ENCODE assay signal across 13 mouse cellular contexts in the genomic region with DNA sequence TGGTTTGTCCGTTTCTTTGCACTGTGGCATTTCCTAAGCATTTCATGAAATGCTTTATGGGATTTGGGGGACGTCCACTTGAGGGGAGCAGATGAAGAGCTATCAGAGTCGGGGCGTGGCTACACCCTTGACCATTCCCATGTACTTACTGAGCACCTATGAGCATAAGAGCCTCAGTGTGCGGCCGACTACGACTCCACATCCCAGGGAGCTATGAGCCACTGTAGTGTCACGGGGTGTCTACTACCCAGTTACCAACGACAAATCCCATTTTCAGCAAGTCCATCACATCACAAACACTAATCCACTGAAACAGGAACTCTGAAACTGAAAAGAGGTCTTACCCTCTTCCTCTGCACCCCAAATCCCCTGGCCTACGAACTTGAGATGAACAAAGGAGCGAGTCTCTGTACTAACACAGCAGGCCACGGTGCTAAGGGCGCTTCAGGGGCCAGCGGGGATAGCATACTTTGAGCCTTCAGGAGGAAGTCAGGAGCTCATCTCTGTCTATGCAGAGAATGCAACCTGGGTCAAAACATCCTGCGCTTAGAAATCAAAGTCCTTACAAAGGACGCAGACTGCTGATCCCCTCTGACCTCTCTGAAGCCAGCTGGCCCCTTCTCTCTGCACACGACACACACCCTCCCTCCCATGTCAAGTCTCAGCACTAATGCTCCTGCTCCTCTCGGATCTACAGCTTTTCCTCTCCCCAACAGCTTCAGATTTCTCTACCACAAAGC. TPM values are rescaled to one million over a fixed set of nuclear protein-coding genes. Genes with fewer than 3 reads are reported as not detected.
A peak's percentile ranks its signal among the peaks of the same experiment; 100 is the strongest.
DNase-seq lines count a peak whose midpoint lies in the region; ATAC-seq and TF ChIP-seq lines count a peak whose summit lies in the region.
"Had no signal": no experiment of that assay in that cellular context is flagged by ENCODE, and none has a peak within 500 bp of the region (broad histone marks: within the 10 kb centered on the region; RNA-seq: fewer than 3 reads in every experiment).

No protein-coding gene starts in this region.

- no peak for TF ChIP-seq CTCF in liver, embryonic 14.5 days (IDR thresholded peaks at IDR 0.05; ENCODE audit: low read depth)

- no peaks in the 10 kb centered on the region for H3K27me3 ChIP-seq in heart, embryonic 13.5 days (replicated peaks)
- no peaks in the 10 kb centered on the region for H3K27me3 ChIP-seq in liver, embryonic 11.5 days (replicated peaks; ENCODE audit: control insufficient read depth, insufficient read depth, low read length)
- H3K27me3 ChIP-seq in embryonic facial prominence, embryonic 10.5 days (replicated peaks; ENCODE audit: low read depth, poor library complexity, severe bottlenecking), result no peaks in the 10 kb centered on the region
- no peaks in the 10 kb centered on the region for H3K27me3 ChIP-seq in liver, embryonic 14.5 days (ENCODE audit: control insufficient read depth, insufficient read depth, low read length)
- H3K27me3 ChIP-seq: forebrain, embryonic 15.5 days had no signal

- H3K4me2 ChIP-seq in heart, embryonic 13.5 days, result no peak overlapping the region
- no peak overlapping the region for H3K4me2 ChIP-seq in liver, embryonic 11.5 days
- H3K4me2 ChIP-seq in liver, embryonic 14.5 days (ENCODE audit: low read depth), result no peak overlapping the region
- H3K4me2 ChIP-seq: forebrain, embryonic 15.5 days had no signal

- TF ChIP-seq EP300 in liver, embryonic 14.5 days (IDR thresholded peaks at IDR 0.05; ENCODE audit: low read depth), result no peak

- no peak for ATAC-seq in heart, embryonic 13.5 days (ENCODE audit: extremely low read depth, insufficient number of reproducible peaks, low FRiP score, low TSS enrichment)
- ATAC-seq in liver, embryonic 11.5 days (replicated peaks; ENCODE audit: low FRiP score), result no peak
- ATAC-seq in liver, embryonic 14.5 days (ENCODE audit: insufficient read depth), result 0 out of 2 replicates have a peak, but pooled peaks have one; percentile 19
- ATAC-seq: CD4-positive, CD25-positive, alpha-beta regulatory T cell, adult 4 months; forebrain, embryonic 15.5 days had no signal

- H3K9ac ChIP-seq in heart, embryonic 13.5 days, result peak overlapping the region; percentile 5
- H3K9ac ChIP-seq in liver, embryonic 11.5 days (ENCODE audit: low read depth, low read length), result no peak overlapping the region
- no peak overlapping the region for H3K9ac ChIP-seq in liver, embryonic 14.5 days (replicated peaks)
- H3K9ac ChIP-seq: forebrain, embryonic 15.5 days had no signal

- no peak overlapping the region for H3K4me3 ChIP-seq in heart, embryonic 13.5 days
- H3K4me3 ChIP-seq in liver, embryonic 11.5 days (ENCODE audit: low read depth, low read length), result no peak overlapping the region
- H3K4me3 ChIP-seq in embryonic facial prominence, embryonic 10.5 days, result 0 out of 2 replicates have a peak overlapping the region, but pooled peaks have one; percentile 19
- H3K4me3 ChIP-seq in liver, embryonic 14.5 days (ENCODE audit: insufficient read depth in 1 of 2, low read depth in 2 of 2, low read length in 2 of 2), result no peak overlapping the region
- H3K4me3 ChIP-seq: forebrain, embryonic 15.5 days; myocyte had no signal

- intact Hi-C loops in heart, postnatal 36 days (cut with DNase I), result no loop called here

- H3K9me3 ChIP-seq in heart, embryonic 13.5 days, result no peaks in the 10 kb centered on the region
- H3K9me3 ChIP-seq in liver, embryonic 11.5 days (ENCODE audit: control insufficient read depth, low read length), result no peaks in the 10 kb centered on the region
- H3K9me3 ChIP-seq in embryonic facial prominence, embryonic 10.5 days, result no peaks in the 10 kb centered on the region
- no peaks in the 10 kb centered on the region for H3K9me3 ChIP-seq in liver, embryonic 14.5 days (ENCODE audit: control insufficient read depth, low read length)
- H3K9me3 ChIP-seq: forebrain, embryonic 15.5 days had no signal

- H3K4me1 ChIP-seq in heart, embryonic 13.5 days, result peaks cover 49% of the 10 kb centered on the region
- H3K4me1 ChIP-seq in liver, embryonic 11.5 days (replicated peaks; ENCODE audit: control insufficient read depth, insufficient read depth, low read length), result peaks cover 37% of the 10 kb centered on the region
- peaks cover 47% of the 10 kb centered on the region for H3K4me1 ChIP-seq in embryonic facial prominence, embryonic 10.5 days
- H3K4me1 ChIP-seq in liver, embryonic 14.5 days (replicated peaks; ENCODE audit: control insufficient read depth in 2 of 2, insufficient read depth in 2 of 2, low read length in 1 of 2), result peaks cover 3 to 22% of the 10 kb centered on the region in 2 experiments; a peak in 3 of 4 replicates

- 58% methylated on average over 18 of the region's 18 CpGs for WGBS in heart, embryonic 13.5 days
- WGBS in liver, embryonic 11.5 days, result 63% methylated on average over 18 of the region's 18 CpGs
- WGBS in embryonic facial prominence, embryonic 10.5 days, result 48% methylated on average over 18 of the region's 18 CpGs
- 66% methylated on average over 18 of the region's 18 CpGs for WGBS in liver, embryonic 14.5 days (ENCODE audit: insufficient replicate concordance)

- H3K27ac ChIP-seq in heart, embryonic 13.5 days (replicated peaks), result peak overlapping the region; percentile 30
- H3K27ac ChIP-seq in liver, embryonic 11.5 days (ENCODE audit: low read depth, low read length), result peak overlapping the region; percentile 8; the same call in 1 of the 2 replicates
- H3K27ac ChIP-seq in embryonic facial prominence, embryonic 10.5 days (replicated peaks), result peak overlapping the region; percentile 44; the same call in 1 of the 2 replicates
- H3K27ac ChIP-seq in liver, embryonic 14.5 days, result no peak overlapping the region
- H3K27ac ChIP-seq: forebrain, embryonic 15.5 days had no signal

- no peak for DNase-seq in heart, postnatal 36 days
- DNase-seq in liver, embryonic 11.5 days (ENCODE audit: low spot score), result no peak
- DNase-seq in liver, result no peak
- peak; percentile 31 for DNase-seq in embryonic facial prominence, embryonic 10.5 days (ENCODE audit: low spot score)
- DNase-seq in liver, embryonic 14.5 days (ENCODE audit: low read depth in 3 of 3, low spot score in 3 of 3), result no peak
- DNase-seq in cerebellum, adult 11-12 months, result no peak
- no peak for DNase-seq in adipocyte (ENCODE audit: low spot score)
- DNase-seq: adrenal gland, postnatal 14 days; gastrocnemius, postnatal 36 days had no signal

- peaks cover 5% of the 10 kb centered on the region; the same call in 1 of the 2 replicates for H3K36me3 ChIP-seq in heart, embryonic 13.5 days
- no peaks in the 10 kb centered on the region for H3K36me3 ChIP-seq in liver, embryonic 11.5 days (ENCODE audit: control insufficient read depth, insufficient read depth, low read length)
- H3K36me3 ChIP-seq in embryonic facial prominence, embryonic 10.5 days (replicated peaks), result peaks cover 46% of the 10 kb centered on the region
- H3K36me3 ChIP-seq in liver, embryonic 14.5 days (replicated peaks; ENCODE audit: control insufficient read depth, insufficient read depth, low read depth), result no peaks in the 10 kb centered on the region
- H3K36me3 ChIP-seq: forebrain, embryonic 15.5 days had no signal

RNA-seq across cellular contexts. Expression of a gene that starts 6.5 kb away (rescaled TPM):
- 8.8 and 8.9 TPM in 2 replicates for polyA plus RNA-seq in heart, embryonic 13.5 days (2015; fragmentation: Nextera tagmentation; extraction: Ambion mirVana)
- total RNA-seq in heart, postnatal 36 days (2021), result 10 to 100 TPM; 31.2 to 31.9 TPM
- polyA plus RNA-seq in liver, embryonic 11.5 days (2014; fragmentation: Nextera tagmentation; extraction: Ambion mirVana), result 10.4 and 12.7 TPM in 2 replicates
- polyA plus RNA-seq in embryonic facial prominence, embryonic 10.5 days (2016; fragmentation: Nextera tagmentation; extraction: Ambion mirVana), result 17.0 and 17.2 TPM in 2 replicates
- 3.8 and 5.0 TPM in 2 replicates for polyA plus RNA-seq in liver, embryonic 14.5 days (2012; rRNA removed)
- 3.8 and 4.3 TPM in 2 replicates for polyA plus RNA-seq in liver, embryonic 14.5 days (2014; fragmentation: Nextera tagmentation; extraction: Ambion mirVana)
